Comparison of ENCODE assay signal across 9 mouse cellular contexts in genomic region chr11:73235990-73236701, GRCm38 (mm10). TPM values are rescaled to one million over a fixed set of nuclear protein-coding genes. Genes with fewer than 3 reads are reported as not detected.
DNase-seq lines count a peak whose midpoint lies in the region; ATAC-seq and TF ChIP-seq lines count a peak whose summit lies in the region.
"Had no signal": no experiment of that assay in that cellular context is flagged by ENCODE, and none has a peak within 500 bp of the region (broad histone marks: within the 10 kb centered on the region; RNA-seq: fewer than 3 reads in every experiment).

No protein-coding gene starts in this region.

- peaks cover 14% of the 10 kb centered on the region for H3K4me1 ChIP-seq in embryonic facial prominence, embryonic 15.5 days
- no peaks in the 10 kb centered on the region for H3K4me1 ChIP-seq in lung, postnatal 0 days (ENCODE audit: insufficient read depth, low read depth, low read length)

- H3K9ac ChIP-seq in embryonic facial prominence, embryonic 15.5 days: no peak overlapping the region
- no peak overlapping the region for H3K9ac ChIP-seq in lung, postnatal 0 days (replicated peaks; ENCODE audit: low read depth)

- no peaks in the 10 kb centered on the region for H3K27me3 ChIP-seq in embryonic facial prominence, embryonic 15.5 days
- no peaks in the 10 kb centered on the region for H3K27me3 ChIP-seq in lung, postnatal 0 days (replicated peaks; ENCODE audit: insufficient read depth, low read length)

- ATAC-seq in embryonic facial prominence, embryonic 15.5 days (ENCODE audit: insufficient number of reproducible peaks, low FRiP score, low TSS enrichment, low read depth): peak; percentile 18; the same call in 1 of the 2 replicates
- ATAC-seq in lung, postnatal 0 days: peak; percentile 63
- no peak for ATAC-seq in megakaryocyte-erythroid progenitor cell, adult 5-6 weeks (replicated peaks; ENCODE audit: low FRiP score, low TSS enrichment, poor library complexity, severe bottlenecking)
- no peak for ATAC-seq in frontal cortex, adult (ENCODE audit: low TSS enrichment)

- peak; percentile 25 for DNase-seq in left cerebral cortex, postnatal 4 days
- no peak for DNase-seq in left cerebral cortex, adult 8-10 months (ENCODE audit: low spot score in 2 of 2)
- peak; percentile 74 to 78 for DNase-seq in heart, postnatal 36 days
- DNase-seq in lung, postnatal 0 days (ENCODE audit: low spot score): peak; percentile 71
- DNase-seq in thymus, postnatal 25 days: no peak

- no peak for TF ChIP-seq EP300 in lung, postnatal 0 days (IDR thresholded peaks at IDR 0.05)

- WGBS in embryonic facial prominence, embryonic 15.5 days: 22% methylated on average over 5 of the region's 5 CpGs
- 17% methylated on average over 5 of the region's 5 CpGs for WGBS in lung, postnatal 0 days

- no peaks in the 10 kb centered on the region for H3K36me3 ChIP-seq in embryonic facial prominence, embryonic 15.5 days
- no peaks in the 10 kb centered on the region for H3K36me3 ChIP-seq in lung, postnatal 0 days (ENCODE audit: insufficient read depth, low read length)

- no peak overlapping the region for H3K4me2 ChIP-seq in embryonic facial prominence, embryonic 15.5 days (replicated peaks)
- H3K4me2 ChIP-seq in lung, postnatal 0 days (replicated peaks; ENCODE audit: low read depth, low read length): no peak overlapping the region

- no peak overlapping the region for H3K4me3 ChIP-seq in embryonic facial prominence, embryonic 15.5 days (replicated peaks)
- no peak overlapping the region for H3K4me3 ChIP-seq in lung, postnatal 0 days (ENCODE audit: low read depth, low read length)

- H3K27ac ChIP-seq in embryonic facial prominence, embryonic 15.5 days (replicated peaks): peak overlapping the region; percentile 74
- H3K27ac ChIP-seq in lung, postnatal 0 days (ENCODE audit: low read length): no peak overlapping the region

- H3K9me3 ChIP-seq in embryonic facial prominence, embryonic 15.5 days (replicated peaks): no peaks in the 10 kb centered on the region
- H3K9me3 ChIP-seq in lung, postnatal 0 days (ENCODE audit: low read length): no peaks in the 10 kb centered on the region

- intact Hi-C loops in left cerebral cortex, postnatal 4 days (cut with DNase I): no loop called here
- intact Hi-C loops in heart, postnatal 36 days (cut with DNase I): loop anchor here (2.0 kb wide), 1 partner anchor 45 kb away; no protein-coding TSS in a partner anchor

- no peak for TF ChIP-seq CTCF in lung, postnatal 0 days (IDR thresholded peaks at IDR 0.05)

RNA-seq across cellular contexts. Expression of gene Trpv1, which starts 2.1 kb away (rescaled TPM):
- total RNA-seq in left cerebral cortex, postnatal 4 days (2021): under 1 TPM; 0.46 to 0.82 TPM
- under 1 TPM in 1 of 4 experiments, not detected in 3; 0.16 TPM for total RNA-seq in left cerebral cortex, adult 8-10 months (2022)
- 0.24 and 0.34 TPM in 2 replicates for polyA plus RNA-seq in embryonic facial prominence, embryonic 15.5 days (2015; fragmentation: Nextera tagmentation; extraction: Ambion mirVana)
- not detected for total RNA-seq in heart, postnatal 36 days (2021)
- 0.05 TPM in 1 of 2 replicates, not detected in the other for polyA plus RNA-seq in lung, postnatal 0 days (2015; fragmentation: Nextera tagmentation; extraction: Ambion mirVana)
- total RNA-seq in megakaryocyte-erythroid progenitor cell, adult 5-6 weeks (2014; fragmentation: Nextera tagmentation): not detected in 2 replicates
- total RNA-seq in megakaryocyte-erythroid progenitor cell, adult 5-6 weeks (2017): not detected in 2 replicates
- total RNA-seq: neutrophil, adult 5-6 weeks had no signal

RNA-seq across cellular contexts. Expression of gene Trpv3, which starts 31.0 kb away (rescaled TPM):
- total RNA-seq in left cerebral cortex, postnatal 4 days (2021): under 1 TPM; 0.46 to 0.66 TPM
- total RNA-seq in left cerebral cortex, adult 8-10 months (2022): under 1 TPM; 0.43 to 0.59 (median 0.47) TPM
- 0.84 and 0.87 TPM in 2 replicates for polyA plus RNA-seq in embryonic facial prominence, embryonic 15.5 days (2015; fragmentation: Nextera tagmentation; extraction: Ambion mirVana)
- under 1 TPM in 1 of 2 experiments, not detected in 1; 0.05 TPM for total RNA-seq in heart, postnatal 36 days (2021)
- polyA plus RNA-seq in lung, postnatal 0 days (2015; fragmentation: Nextera tagmentation; extraction: Ambion mirVana): 0.11 and 0.15 TPM in 2 replicates
- not detected in 2 replicates for total RNA-seq in megakaryocyte-erythroid progenitor cell, adult 5-6 weeks (2014; fragmentation: Nextera tagmentation)
- total RNA-seq in megakaryocyte-erythroid progenitor cell, adult 5-6 weeks (2017): not detected in 2 replicates

RNA-seq across cellular contexts. Expression of gene Shpk, which starts 36.9 kb away (rescaled TPM):
- 1 to 10 TPM; 1.1 to 1.2 TPM for total RNA-seq in left cerebral cortex, postnatal 4 days (2021)
- total RNA-seq in left cerebral cortex, adult 8-10 months (2022): 1 to 10 TPM; 3.2 to 4.1 (median 3.7) TPM
- 2.7 and 2.9 TPM in 2 replicates for polyA plus RNA-seq in embryonic facial prominence, embryonic 15.5 days (2015; fragmentation: Nextera tagmentation; extraction: Ambion mirVana)
- 1 to 10 TPM; 1.3 to 1.7 TPM for total RNA-seq in heart, postnatal 36 days (2021)
- polyA plus RNA-seq in lung, postnatal 0 days (2015; fragmentation: Nextera tagmentation; extraction: Ambion mirVana): 2.8 and 3.5 TPM in 2 replicates
- total RNA-seq in megakaryocyte-erythroid progenitor cell, adult 5-6 weeks (2014; fragmentation: Nextera tagmentation): 2.5 and 8.5 TPM in 2 replicates
- total RNA-seq in megakaryocyte-erythroid progenitor cell, adult 5-6 weeks (2017): 0.80 and 3.3 TPM in 2 replicates

RNA-seq across cellular contexts. Expression of gene Ctns, which starts 37.3 kb away (rescaled TPM):
- total RNA-seq in left cerebral cortex, postnatal 4 days (2021): 10 to 100 TPM; 17.7 to 21.1 TPM
- 10 to 100 TPM; 17.2 to 24.7 (median 19.9) TPM for total RNA-seq in left cerebral cortex, adult 8-10 months (2022)
- 23.0 and 25.5 TPM in 2 replicates for polyA plus RNA-seq in embryonic facial prominence, embryonic 15.5 days (2015; fragmentation: Nextera tagmentation; extraction: Ambion mirVana)
- 10 to 100 TPM in 1 of 2 experiments, 1 to 10 TPM in 1; 8.3 to 13.3 TPM for total RNA-seq in heart, postnatal 36 days (2021)
- polyA plus RNA-seq in lung, postnatal 0 days (2015; fragmentation: Nextera tagmentation; extraction: Ambion mirVana): 15.2 and 16.2 TPM in 2 replicates
- 12.0 and 13.2 TPM in 2 replicates for total RNA-seq in megakaryocyte-erythroid progenitor cell, adult 5-6 weeks (2014; fragmentation: Nextera tagmentation)
- 4.0 and 9.5 TPM in 2 replicates for total RNA-seq in megakaryocyte-erythroid progenitor cell, adult 5-6 weeks (2017)

RNA-seq across cellular contexts. Expression of gene Tax1bp3, which starts 59.3 kb away (rescaled TPM):
- total RNA-seq in left cerebral cortex, postnatal 4 days (2021): 10 to 100 TPM; 42.2 to 42.5 TPM
- 10 to 100 TPM in 3 of 4 experiments, 1 to 10 TPM in 1; 9.9 to 12.1 (median 11.0) TPM for total RNA-seq in left cerebral cortex, adult 8-10 months (2022)
- polyA plus RNA-seq in embryonic facial prominence, embryonic 15.5 days (2015; fragmentation: Nextera tagmentation; extraction: Ambion mirVana): 210 and 221 TPM in 2 replicates
- 10 to 100 TPM; 47.1 to 48.1 TPM for total RNA-seq in heart, postnatal 36 days (2021)
- 373 and 379 TPM in 2 replicates for polyA plus RNA-seq in lung, postnatal 0 days (2015; fragmentation: Nextera tagmentation; extraction: Ambion mirVana)
- 3.8 and 5.6 TPM in 2 replicates for total RNA-seq in megakaryocyte-erythroid progenitor cell, adult 5-6 weeks (2014; fragmentation: Nextera tagmentation)
- total RNA-seq in megakaryocyte-erythroid progenitor cell, adult 5-6 weeks (2017): 1.2 and 5.5 TPM in 2 replicates

Comparison
In these comparisons a context has a peak if more than half of its experiments do, and no peak if none do; other contexts are left out.
1. DNase-seq: peak in left cerebral cortex, postnatal 4 days (single experiment), heart, postnatal 36 days (2 of 2) and lung, postnatal 0 days (single experiment); none in left cerebral cortex, adult 8-10 months (0 of 2) and thymus, postnatal 25 days (single experiment).
2. ATAC-seq: peak in embryonic facial prominence, embryonic 15.5 days (single experiment) and lung, postnatal 0 days (single experiment); none in megakaryocyte-erythroid progenitor cell, adult 5-6 weeks (single experiment) and frontal cortex, adult (single experiment).